Mouse (Mus musculus): ENCODE measurements around the gene Ifna6. TPM values are rescaled to one million over a fixed set of nuclear protein-coding genes. Genes with fewer than 3 reads are reported as not detected.
A peak's percentile ranks its signal among the peaks of the same experiment; 100 is the strongest.

Gene Ifna6
- polyA plus RNA-seq, 1 experiment from 2014 or later = not detected

DNA sequence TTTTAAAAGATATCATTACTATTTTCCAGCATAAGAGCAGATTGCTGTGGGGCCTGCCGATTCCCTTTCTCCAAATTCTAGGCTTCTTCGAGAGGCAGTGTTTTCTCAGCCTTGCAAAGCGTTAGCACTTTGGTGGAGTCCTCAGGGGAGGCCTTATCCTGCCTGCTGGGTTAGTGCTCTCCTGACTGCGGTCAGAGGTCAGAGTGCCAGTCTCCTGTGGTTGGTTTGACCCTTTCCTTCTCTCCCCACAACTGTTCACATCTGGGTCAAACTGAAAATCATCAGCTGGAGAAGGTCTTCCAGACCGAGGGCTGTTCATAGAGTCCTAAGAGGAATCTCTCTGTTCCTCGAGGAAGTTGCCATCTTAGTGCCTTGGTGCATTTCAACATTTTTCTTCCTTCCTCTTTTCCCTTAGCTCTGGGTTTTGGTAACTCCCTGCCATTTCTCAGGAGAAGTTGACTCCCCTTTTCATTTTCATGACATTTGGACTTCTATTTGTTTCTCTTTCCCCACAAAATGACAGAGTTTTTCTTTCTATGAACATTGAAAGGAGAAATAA is 37.9 kb downstream of the Ifna6 start:
- ATAC-seq (ENCODE audit: low FRiP score) (no peak), DNase-seq (ENCODE audit: low spot score) (no peak)
- Histone ChIP-seq H3K36me3 (replicated peaks; ENCODE audit: control insufficient read depth, insufficient read depth) (no peaks in the 10 kb centered on the region), H3K4me3 (replicated peaks; ENCODE audit: low read length) (no peak overlapping the region), H3K9me3 (ENCODE audit: control insufficient read depth, low read length) (no peaks in the 10 kb centered on the region), H3K4me2 (replicated peaks) (no peak overlapping the region), H3K4me1 (replicated peaks; ENCODE audit: control insufficient read depth, insufficient read depth, low read length) (0 out of 2 replicates have a peak, but pooled peaks cover 3% of the 10 kb centered on the region), H3K9ac (no peak overlapping the region), H3K27ac (no peak overlapping the region), H3K27me3 (ENCODE audit: control insufficient read depth, insufficient read depth, low read length) (no peaks in the 10 kb centered on the region)
- WGBS = 60% methylated on average over 6 of the region's 6 CpGs

DNA sequence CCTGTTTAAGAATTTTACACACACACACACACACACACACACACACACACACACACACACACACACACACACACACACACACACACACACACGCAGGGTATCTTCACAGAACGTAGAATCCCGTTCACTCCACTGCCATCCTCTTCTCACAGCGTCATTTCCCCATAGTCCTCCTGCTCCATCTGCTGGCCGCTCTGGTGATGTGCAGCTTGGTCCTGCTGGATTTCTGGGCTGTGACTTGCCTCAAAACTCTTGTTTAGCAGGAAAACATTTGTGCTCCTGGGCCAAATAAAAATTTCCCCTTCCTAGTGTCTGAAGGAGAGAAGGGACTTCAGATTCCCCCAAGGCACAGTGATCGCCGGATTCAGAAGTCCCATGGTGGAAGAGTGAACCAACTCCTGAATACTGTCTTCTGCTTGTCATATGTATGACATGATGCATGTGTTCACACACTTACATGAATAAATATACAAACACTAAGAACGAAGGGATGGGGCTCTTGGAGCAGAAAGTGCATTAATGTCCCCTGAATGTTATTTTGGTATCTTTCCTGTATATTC is 40.2 kb downstream of the Ifna6 start:
- DNase-seq (ENCODE audit: low spot score) (peak; percentile 82), ATAC-seq (ENCODE audit: low FRiP score) (peak; percentile 72; the same call in 1 of the 2 replicates)
- Histone ChIP-seq H3K4me3 (replicated peaks; ENCODE audit: low read length) (peak overlapping the region; percentile 44), H3K9me3 (ENCODE audit: control insufficient read depth, low read length) (no peaks in the 10 kb centered on the region), H3K4me2 (replicated peaks) (peak overlapping the region; percentile 96), H3K4me1 (replicated peaks; ENCODE audit: control insufficient read depth, insufficient read depth, low read length) (0 out of 2 replicates have a peak, but pooled peaks cover 3% of the 10 kb centered on the region), H3K27ac (no peak overlapping the region; the same call in 1 of the 2 replicates), H3K9ac (peak overlapping the region; percentile 58; the same call in 1 of the 2 replicates), H3K36me3 (replicated peaks; ENCODE audit: control insufficient read depth, insufficient read depth) (no peaks in the 10 kb centered on the region), H3K27me3 (ENCODE audit: control insufficient read depth, insufficient read depth, low read length) (no peaks in the 10 kb centered on the region)
- 0% methylated on average over 8 of the region's 8 CpGs for WGBS

DNA sequence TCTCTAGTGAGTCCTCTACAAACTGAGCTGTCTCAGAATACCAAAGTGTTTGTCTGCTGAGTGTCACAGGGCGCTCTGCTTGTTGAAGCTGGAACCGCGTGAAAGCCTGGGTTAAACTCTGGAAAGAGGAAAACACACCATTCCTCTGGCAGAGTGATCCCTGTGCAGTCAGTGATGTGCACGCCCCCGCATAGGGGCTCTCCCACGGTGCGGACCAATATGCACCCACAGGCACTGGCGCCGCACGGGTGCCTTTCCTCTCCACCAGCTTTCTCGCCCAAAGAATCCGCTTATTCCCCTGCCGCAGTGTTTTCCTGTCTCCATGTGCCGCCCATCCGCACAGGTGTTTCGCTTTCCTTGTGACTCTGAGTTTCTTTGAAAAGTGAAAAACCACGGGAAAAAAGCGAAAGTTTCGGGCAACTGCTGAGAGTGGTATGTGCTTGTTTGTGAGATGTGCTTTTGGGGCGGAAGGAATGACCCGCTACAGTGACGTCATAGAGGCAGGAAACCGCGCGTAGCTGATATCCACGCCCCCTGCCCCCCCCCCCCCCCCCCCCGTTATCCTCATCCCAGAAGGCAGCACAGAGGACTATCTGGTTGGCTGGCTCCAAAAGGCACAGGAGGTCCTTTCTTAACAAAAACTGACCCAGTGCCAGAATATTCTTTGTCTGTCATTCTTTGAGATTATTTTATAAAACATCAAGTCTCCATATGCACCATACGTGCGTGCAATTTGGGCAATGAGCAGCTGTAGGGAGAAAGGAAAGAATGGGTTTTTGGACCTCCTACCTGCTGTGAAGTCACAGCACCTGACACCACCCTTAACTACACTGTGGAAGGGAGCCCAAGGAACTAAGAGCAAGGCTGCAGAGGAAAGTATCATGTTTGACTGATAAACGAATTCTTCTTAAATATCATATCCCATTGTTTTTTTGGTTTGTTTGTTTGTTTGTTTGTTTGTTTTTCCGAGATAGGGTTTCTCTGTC is 41.0 kb downstream of the Ifna6 start:
- DNase-seq (ENCODE audit: low spot score) = peak; percentile 66

DNA sequence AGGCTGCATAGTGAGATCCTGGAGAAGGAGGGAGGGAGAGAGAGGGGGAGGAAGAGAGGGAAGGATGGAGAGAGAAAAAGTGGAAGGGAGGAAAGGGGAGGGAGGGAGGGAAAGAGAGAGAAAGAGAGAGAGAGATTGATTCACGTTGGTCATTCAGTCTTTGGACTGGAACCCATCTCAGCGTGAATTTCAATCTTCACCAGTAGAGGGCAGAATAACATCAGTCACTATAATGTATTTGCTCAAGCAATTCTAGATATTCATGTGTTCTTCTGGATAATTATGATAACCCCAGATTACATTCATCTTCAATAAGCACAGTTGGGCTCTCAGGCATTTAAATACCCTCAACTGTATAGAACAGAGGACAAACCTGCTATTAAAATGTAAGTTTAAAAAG is 45.5 kb downstream of the Ifna6 start:
- ATAC-seq (ENCODE audit: low FRiP score) (no peak), DNase-seq (ENCODE audit: low spot score) (peak; percentile 81)
- Histone ChIP-seq H3K9ac (no peak overlapping the region), H3K27ac (no peak overlapping the region), H3K27me3 (ENCODE audit: control insufficient read depth, insufficient read depth, low read length) (no peaks in the 10 kb centered on the region), H3K4me3 (replicated peaks; ENCODE audit: low read length) (no peak overlapping the region), H3K4me2 (replicated peaks) (no peak overlapping the region), H3K36me3 (replicated peaks; ENCODE audit: control insufficient read depth, insufficient read depth) (no peaks in the 10 kb centered on the region), H3K9me3 (ENCODE audit: control insufficient read depth, low read length) (no peaks in the 10 kb centered on the region), H3K4me1 (replicated peaks; ENCODE audit: control insufficient read depth, insufficient read depth, low read length) (0 out of 2 replicates have a peak, but pooled peaks cover 3% of the 10 kb centered on the region)
- WGBS = 0% methylated on average over 2 of the region's 2 CpGs

More for the DNA sequence above, 41.0 kb downstream of the Ifna6 start:
- 9% methylated on average over 31 of the region's 31 CpGs for WGBS
- H3K27ac ChIP-seq = peak overlapping the region; percentile 29; the same call in 1 of the 2 replicates
- H3K4me3 ChIP-seq (replicated peaks; ENCODE audit: low read length) = peak overlapping the region; percentile 44
- no peaks in the 10 kb centered on the region for H3K36me3 ChIP-seq (replicated peaks; ENCODE audit: control insufficient read depth, insufficient read depth)
- no peaks in the 10 kb centered on the region for H3K27me3 ChIP-seq (ENCODE audit: control insufficient read depth, insufficient read depth, low read length)
- H3K4me2 ChIP-seq (replicated peaks) = peak overlapping the region; percentile 96
- ATAC-seq (ENCODE audit: low FRiP score) = peak; percentile 72
- peak overlapping the region; percentile 58 for H3K9ac ChIP-seq
- H3K4me1 ChIP-seq (replicated peaks; ENCODE audit: control insufficient read depth, insufficient read depth, low read length) = 0 out of 2 replicates have a peak, but pooled peaks cover 3% of the 10 kb centered on the region
- no peaks in the 10 kb centered on the region for H3K9me3 ChIP-seq (ENCODE audit: control insufficient read depth, low read length)

DNA sequence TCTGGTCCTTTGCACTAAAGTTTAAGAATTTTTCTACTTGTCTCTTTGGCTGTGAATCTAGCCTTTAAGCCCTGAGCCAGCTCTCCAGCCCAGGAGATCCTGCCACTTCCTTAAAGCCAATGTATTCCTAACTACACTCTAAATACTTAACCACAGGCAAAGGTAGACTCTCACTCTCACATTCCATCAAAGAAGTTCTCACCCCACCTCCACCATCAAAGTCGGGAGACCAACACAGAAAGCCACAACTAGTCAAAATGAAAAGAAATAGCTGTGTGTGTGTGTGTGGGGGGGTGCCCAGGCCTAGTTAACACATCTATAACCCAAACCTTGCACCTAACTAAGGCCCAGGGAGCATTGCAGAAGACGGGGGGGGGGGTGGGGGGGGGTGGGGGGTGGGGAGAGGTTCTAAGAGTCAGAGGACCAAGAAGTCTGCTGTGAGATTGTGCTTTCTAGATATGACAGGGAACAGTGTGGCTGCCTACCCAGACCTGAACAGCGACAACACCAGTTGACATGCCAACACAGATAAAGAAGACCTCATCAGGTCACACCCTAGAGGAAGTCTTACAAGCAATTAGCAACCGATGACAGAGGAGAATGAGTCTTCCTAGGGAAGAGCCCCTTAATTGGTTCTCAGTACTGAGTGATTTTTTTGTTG is 48.3 kb downstream of the Ifna6 start:
- H3K4me2 ChIP-seq (replicated peaks) = no peak overlapping the region
- DNase-seq (ENCODE audit: low spot score) (no peak), ATAC-seq (ENCODE audit: low FRiP score) (no peak)
- H3K9me3 ChIP-seq (ENCODE audit: control insufficient read depth, low read length) = no peaks in the 10 kb centered on the region
- H3K4me1 ChIP-seq (replicated peaks; ENCODE audit: control insufficient read depth, insufficient read depth, low read length) = no peaks in the 10 kb centered on the region
- 87% methylated on average over 4 of the region's 4 CpGs for WGBS
- H3K27me3 ChIP-seq (ENCODE audit: control insufficient read depth, insufficient read depth, low read length) = no peaks in the 10 kb centered on the region
- H3K36me3 ChIP-seq (replicated peaks; ENCODE audit: control insufficient read depth, insufficient read depth) = no peaks in the 10 kb centered on the region
- H3K4me3 ChIP-seq (replicated peaks; ENCODE audit: low read length) = no peak overlapping the region
- no peak overlapping the region for H3K27ac ChIP-seq
- no peak overlapping the region for H3K9ac ChIP-seq

DNA sequence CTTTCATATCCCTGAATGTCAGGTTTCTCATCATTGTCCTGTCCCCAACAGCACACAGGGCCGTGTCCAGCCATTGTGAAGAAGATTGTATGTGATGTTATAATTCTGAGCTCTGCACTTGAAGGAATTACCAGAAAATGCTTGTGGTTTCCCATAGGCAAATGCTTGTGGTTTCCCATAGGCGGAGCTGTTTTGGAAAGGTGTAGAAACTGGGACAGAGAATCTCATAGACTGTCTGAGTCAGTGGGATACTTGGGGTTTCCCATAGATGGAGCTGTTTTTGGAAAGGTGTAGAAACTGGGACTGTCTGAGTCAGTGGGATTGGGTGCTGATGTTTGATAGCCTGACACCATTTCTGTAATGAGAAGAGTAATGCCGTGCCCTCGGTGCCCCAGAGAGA is 49.3 kb downstream of the Ifna6 start:
- H3K27me3 ChIP-seq (ENCODE audit: control insufficient read depth, insufficient read depth, low read length) = no peaks in the 10 kb centered on the region
- ATAC-seq (ENCODE audit: low FRiP score) = no peak
- no peaks in the 10 kb centered on the region for H3K36me3 ChIP-seq (replicated peaks; ENCODE audit: control insufficient read depth, insufficient read depth)
- WGBS = 84% methylated on average over 4 of the region's 4 CpGs
- H3K4me1 ChIP-seq (replicated peaks; ENCODE audit: control insufficient read depth, insufficient read depth, low read length) = no peaks in the 10 kb centered on the region
- no peak for DNase-seq (ENCODE audit: low spot score)
- H3K4me2 ChIP-seq (replicated peaks) = no peak overlapping the region
- H3K4me3 ChIP-seq (replicated peaks; ENCODE audit: low read length) = no peak overlapping the region
- no peaks in the 10 kb centered on the region for H3K9me3 ChIP-seq (ENCODE audit: control insufficient read depth, low read length)
- H3K9ac ChIP-seq = no peak overlapping the region
- H3K27ac ChIP-seq = no peak overlapping the region

Other genes with a start within 250 kb of the Ifna6 start
- not detected in 2 replicates for gene Ifna9, start 235.0 kb upstream of the Ifna6 start, polyA plus RNA-seq (2014; fragmentation: Nextera tagmentation; extraction: Ambion mirVana)
- gene Ifna12, start 224.0 kb upstream of the Ifna6 start, polyA plus RNA-seq (2014; fragmentation: Nextera tagmentation; extraction: Ambion mirVana) = not detected in 2 replicates
- not detected in 2 replicates for gene C87499, start 193.0 kb upstream of the Ifna6 start, polyA plus RNA-seq (2014; fragmentation: Nextera tagmentation; extraction: Ambion mirVana)
- not detected in 2 replicates for gene Ifna13, start 183.0 kb upstream of the Ifna6 start, polyA plus RNA-seq (2014; fragmentation: Nextera tagmentation; extraction: Ambion mirVana)
- not detected in 2 replicates for gene Ifna16, start 150.5 kb upstream of the Ifna6 start, polyA plus RNA-seq (2014; fragmentation: Nextera tagmentation; extraction: Ambion mirVana)
- gene Ifna2, start 143.5 kb upstream of the Ifna6 start, polyA plus RNA-seq (2014; fragmentation: Nextera tagmentation; extraction: Ambion mirVana) = not detected in 2 replicates
- not detected in 2 replicates for gene Ifnab, start 136.1 kb upstream of the Ifna6 start, polyA plus RNA-seq (2014; fragmentation: Nextera tagmentation; extraction: Ambion mirVana)
- gene Gm26566, start 105.6 kb upstream of the Ifna6 start, polyA plus RNA-seq (2014; fragmentation: Nextera tagmentation; extraction: Ambion mirVana) = 2.4 and 3.2 TPM in 2 replicates
- 144 and 155 TPM in 2 replicates for gene Klhl9, start 105.0 kb upstream of the Ifna6 start, polyA plus RNA-seq (2014; fragmentation: Nextera tagmentation; extraction: Ambion mirVana)
- gene Gm13271, start 72.5 kb upstream of the Ifna6 start, polyA plus RNA-seq (2014; fragmentation: Nextera tagmentation; extraction: Ambion mirVana) = not detected in 2 replicates
- 0.15 TPM in 1 of 2 replicates, not detected in the other for gene Gm13283, start 67.3 kb upstream of the Ifna6 start, polyA plus RNA-seq (2014; fragmentation: Nextera tagmentation; extraction: Ambion mirVana)
- gene Gm13290, start 53.6 kb upstream of the Ifna6 start, polyA plus RNA-seq (2014; fragmentation: Nextera tagmentation; extraction: Ambion mirVana) = not detected in 2 replicates
- not detected in 2 replicates for gene Gm13289, start 50.5 kb upstream of the Ifna6 start, polyA plus RNA-seq (2014; fragmentation: Nextera tagmentation; extraction: Ambion mirVana)
- not detected in 2 replicates for gene Gm13272, start 47.6 kb upstream of the Ifna6 start, polyA plus RNA-seq (2014; fragmentation: Nextera tagmentation; extraction: Ambion mirVana)
- not detected in 2 replicates for gene Ifnz, start 45.3 kb upstream of the Ifna6 start, polyA plus RNA-seq (2014; fragmentation: Nextera tagmentation; extraction: Ambion mirVana)
- not detected in 2 replicates for gene Gm13276, start 41.7 kb upstream of the Ifna6 start, polyA plus RNA-seq (2014; fragmentation: Nextera tagmentation; extraction: Ambion mirVana)
- gene Gm13277, start 38.8 kb upstream of the Ifna6 start, polyA plus RNA-seq (2014; fragmentation: Nextera tagmentation; extraction: Ambion mirVana) = not detected in 2 replicates
- not detected in 2 replicates for gene Gm13278, start 35.9 kb upstream of the Ifna6 start, polyA plus RNA-seq (2014; fragmentation: Nextera tagmentation; extraction: Ambion mirVana)
- not detected in 2 replicates for gene Gm13275, start 32.9 kb upstream of the Ifna6 start, polyA plus RNA-seq (2014; fragmentation: Nextera tagmentation; extraction: Ambion mirVana)
- not detected in 2 replicates for gene Gm13279, start 30.0 kb upstream of the Ifna6 start, polyA plus RNA-seq (2014; fragmentation: Nextera tagmentation; extraction: Ambion mirVana)
- 0.16 TPM in 1 of 2 replicates, not detected in the other for gene Gm13285, start 27.8 kb upstream of the Ifna6 start, polyA plus RNA-seq (2014; fragmentation: Nextera tagmentation; extraction: Ambion mirVana)
- gene Gm13287, start 24.2 kb upstream of the Ifna6 start, polyA plus RNA-seq (2014; fragmentation: Nextera tagmentation; extraction: Ambion mirVana) = not detected in 2 replicates
- not detected in 2 replicates for gene Gm13288, start 21.9 kb upstream of the Ifna6 start, polyA plus RNA-seq (2014; fragmentation: Nextera tagmentation; extraction: Ambion mirVana)
- not detected in 2 replicates for gene Ifna7, start 11.2 kb upstream of the Ifna6 start, polyA plus RNA-seq (2014; fragmentation: Nextera tagmentation; extraction: Ambion mirVana)
- not detected in 2 replicates for gene Ifna11, start 7.5 kb upstream of the Ifna6 start, polyA plus RNA-seq (2014; fragmentation: Nextera tagmentation; extraction: Ambion mirVana)
- gene Ifna5, start 8.1 kb downstream of the Ifna6 start, polyA plus RNA-seq (2014; fragmentation: Nextera tagmentation; extraction: Ambion mirVana) = not detected in 2 replicates
- not detected in 2 replicates for gene Ifna4, start 14.4 kb downstream of the Ifna6 start, polyA plus RNA-seq (2014; fragmentation: Nextera tagmentation; extraction: Ambion mirVana)
- not detected in 2 replicates for gene Ifna1, start 22.7 kb downstream of the Ifna6 start, polyA plus RNA-seq (2014; fragmentation: Nextera tagmentation; extraction: Ambion mirVana)
- not detected in 2 replicates for gene Ifne, start 52.8 kb downstream of the Ifna6 start, polyA plus RNA-seq (2014; fragmentation: Nextera tagmentation; extraction: Ambion mirVana)